Mouse (Mus musculus) frontal cortex, adult 2 months (tissue): ENCODE results near the gene Nodal. TPM values are rescaled to one million over a fixed set of nuclear protein-coding genes. Genes with fewer than 3 reads are reported as not detected.

Experiments used
- DNase-seq, 2 experiments: peaks; one replicate each; pipeline ENCODE4 v3.0.0; 2022; ENCODE audit warnings: low spot score in 1 of 2; ENCODE audit errors: extremely low spot score in 1 of 2
- polyA plus RNA-seq: library from polyadenylated mRNA; depleted of rRNA; stranded (reverse); fragments of >200 nt; gene quantifications from 2 replicates; pipeline ENCODE4 v1.2.3, GENCODE M21; 2012; rRNA removed

The Nodal gene
- polyA plus RNA-seq = 0.38 and 0.70 TPM in 2 replicates

DNA sequence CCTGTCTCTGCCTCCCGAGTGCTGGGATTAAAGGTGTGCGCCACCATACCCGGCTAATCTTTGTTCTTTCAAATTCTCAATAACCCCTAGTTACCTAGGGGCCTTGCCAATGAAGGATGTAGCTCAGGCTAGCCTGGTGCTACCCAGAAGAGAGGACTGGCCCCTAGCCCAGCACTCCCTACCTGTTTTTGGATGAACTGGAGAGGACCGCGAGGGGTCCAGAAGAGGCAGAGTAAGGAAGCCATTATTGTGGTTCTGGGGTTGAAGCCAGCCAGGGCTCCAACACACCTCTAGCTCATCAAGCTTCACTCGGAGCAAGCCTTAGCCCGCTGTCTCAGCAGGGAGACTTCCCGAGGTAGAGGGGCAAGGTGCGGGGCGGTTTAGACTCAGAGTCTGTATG lies at the start of gene Nodal:
Gene Nodal (plus strand): TSS at position 301 of the 400 bp plus-strand sequence.
- DNase-seq = no peak

DNA sequence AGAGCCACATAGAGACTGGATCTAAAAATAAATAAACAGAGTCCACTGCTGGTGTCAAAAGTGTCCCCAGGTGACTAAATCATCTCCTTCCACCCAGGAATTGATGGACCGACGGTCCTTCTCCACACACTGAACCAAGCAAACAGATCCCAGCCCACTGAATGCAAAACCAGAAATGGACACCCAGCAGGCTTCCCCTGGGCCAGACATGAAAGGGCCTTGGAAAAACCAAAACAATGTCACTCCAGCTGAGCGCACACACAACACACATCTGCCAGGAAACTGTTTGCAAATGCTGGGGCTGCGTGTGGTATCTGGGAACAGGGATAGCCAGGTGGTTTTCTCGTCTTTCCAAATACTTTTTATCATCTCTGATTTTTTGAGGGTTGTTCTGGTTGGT lies 48.0 kb upstream of the Nodal start:
- DNase-seq = no peak

DNA sequence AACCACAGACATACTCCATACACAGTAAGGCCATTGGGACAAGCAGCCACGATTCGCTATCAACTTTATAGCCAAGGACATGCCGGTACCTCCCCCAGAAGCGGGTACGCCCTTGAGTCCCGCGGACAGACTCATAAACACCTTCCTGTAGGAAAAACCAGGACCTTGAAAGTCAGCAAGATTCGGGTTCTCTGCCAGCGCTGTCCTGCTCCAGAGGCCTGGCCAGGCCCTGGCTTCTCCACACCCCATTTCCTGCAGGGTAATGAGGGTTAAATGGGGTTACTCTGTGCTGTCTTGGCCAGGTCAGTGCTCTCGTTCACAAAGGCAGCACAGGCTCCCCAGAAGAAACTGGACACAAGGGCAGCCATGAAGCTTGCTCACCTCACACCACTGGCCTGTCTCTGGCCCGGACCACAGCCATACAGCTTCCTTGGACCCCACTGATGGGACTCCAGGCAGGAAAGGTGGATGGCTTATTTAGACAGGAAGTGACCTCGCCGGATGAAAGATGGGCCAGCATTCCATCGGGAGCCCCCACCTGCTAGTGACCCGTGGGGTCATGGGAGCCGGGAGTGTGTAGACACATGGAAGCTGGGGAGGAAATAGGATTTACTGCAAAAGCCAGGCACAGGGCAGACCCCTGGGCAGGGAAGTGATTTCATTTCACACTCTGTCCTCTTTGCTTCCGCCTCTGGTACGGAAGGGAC lies 47.3 kb upstream of the Nodal start:
- no peak for DNase-seq

DNA sequence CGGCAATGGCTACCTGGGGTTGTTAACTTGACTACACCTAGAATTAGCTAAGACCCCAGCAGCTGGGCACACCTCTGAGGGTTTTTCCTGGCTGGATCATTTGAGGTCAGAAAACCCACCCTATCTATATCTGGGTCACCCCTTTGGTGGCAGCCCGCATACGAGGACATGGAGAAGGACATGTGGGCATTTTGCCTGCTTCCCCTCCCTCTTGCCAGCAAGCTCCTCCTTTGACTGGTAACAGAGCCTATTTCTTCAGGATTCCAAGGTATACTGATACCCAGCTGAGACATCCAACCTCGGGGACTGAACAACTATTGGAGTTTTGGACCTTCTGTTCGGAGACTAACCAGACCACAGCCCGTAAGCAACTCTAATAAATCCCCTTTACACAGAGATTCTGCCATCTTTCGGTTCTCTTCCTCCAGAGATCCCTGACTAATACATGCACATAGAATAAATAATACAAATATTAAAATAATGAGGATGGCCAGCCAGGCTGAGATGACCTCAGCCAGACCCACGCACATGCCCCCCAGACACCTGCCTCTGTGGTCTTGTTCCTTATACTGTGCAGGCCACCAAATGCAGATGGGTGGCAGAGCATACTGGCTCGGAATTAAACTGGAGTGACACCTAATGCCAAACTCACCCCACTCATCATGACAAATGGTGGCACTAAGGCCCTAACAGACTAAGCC lies 45.7 kb upstream of the Nodal start:
- no peak for DNase-seq

DNA sequence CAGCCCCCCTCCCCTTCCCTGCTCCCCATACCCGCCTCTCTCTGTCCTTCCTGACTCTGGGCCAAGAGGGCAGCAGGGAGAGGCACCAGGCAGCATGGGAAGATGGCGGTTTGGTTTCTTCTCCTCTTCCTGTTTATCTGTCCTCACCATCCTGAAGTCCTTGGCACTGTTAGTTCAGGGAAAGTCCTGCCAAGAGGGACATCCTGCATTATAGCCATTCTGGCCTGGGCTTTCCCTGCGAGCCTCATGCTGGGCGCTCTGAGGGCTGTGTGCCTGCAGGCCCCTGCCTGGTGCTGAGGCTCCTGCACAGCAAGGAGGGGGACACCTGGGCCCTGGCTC lies 45.2 kb upstream of the Nodal start:
- no peak for DNase-seq

DNA sequence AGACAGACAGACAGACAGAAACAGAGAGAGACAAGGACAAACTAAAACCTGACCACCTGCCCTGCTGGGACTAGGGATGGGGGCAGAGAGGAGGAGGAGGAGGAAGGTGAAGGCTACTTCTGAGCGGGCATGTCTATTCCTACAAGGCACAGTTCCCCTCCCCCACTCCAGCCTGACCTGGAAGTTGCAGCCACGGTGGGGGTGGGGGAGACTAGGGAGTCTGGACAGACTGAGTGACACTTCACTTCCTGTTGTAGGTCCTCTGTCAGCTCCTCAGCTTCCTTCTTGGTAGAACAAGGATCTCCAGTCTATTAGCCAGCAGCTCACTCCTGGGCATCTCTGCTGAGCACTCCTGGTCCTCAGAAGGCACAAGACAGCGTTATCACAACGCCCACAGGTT lies 43.7 kb upstream of the Nodal start:
- peak in 1 of 2 experiments; percentile 34 for DNase-seq

DNA sequence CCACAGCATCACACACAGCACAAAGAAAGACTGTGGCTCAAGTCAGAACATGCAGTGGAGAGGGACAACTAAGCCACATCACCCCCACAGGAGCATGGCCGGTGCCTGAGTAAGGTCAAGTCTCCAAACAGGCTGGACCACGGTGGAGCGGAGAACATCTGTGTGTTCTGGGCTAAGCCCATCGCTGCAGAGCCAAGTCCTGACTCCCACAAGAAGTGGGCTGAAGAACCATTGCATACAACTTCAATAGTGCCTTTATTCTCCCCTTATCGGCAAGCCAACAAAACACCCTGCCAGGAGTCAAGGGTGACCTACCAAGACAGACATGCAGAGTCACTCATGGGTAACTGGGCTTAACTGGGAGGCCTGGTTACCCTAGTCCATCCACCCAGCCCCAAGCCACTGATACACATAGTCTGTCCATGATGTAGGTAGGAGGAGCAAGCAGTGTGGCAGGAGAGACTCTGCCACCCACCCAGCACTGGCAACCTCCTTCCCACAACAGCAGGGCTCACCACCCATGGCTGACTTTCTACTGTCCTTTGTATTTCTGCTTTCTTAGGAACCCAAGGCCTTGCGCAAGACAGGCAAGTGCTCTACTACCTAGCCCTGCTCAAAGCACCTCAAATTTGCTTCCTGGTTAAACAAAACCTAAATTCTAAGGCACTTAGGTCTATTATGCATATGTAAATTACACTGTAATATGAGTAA lies 42.8 kb upstream of the Nodal start:
- no peak for DNase-seq

DNA sequence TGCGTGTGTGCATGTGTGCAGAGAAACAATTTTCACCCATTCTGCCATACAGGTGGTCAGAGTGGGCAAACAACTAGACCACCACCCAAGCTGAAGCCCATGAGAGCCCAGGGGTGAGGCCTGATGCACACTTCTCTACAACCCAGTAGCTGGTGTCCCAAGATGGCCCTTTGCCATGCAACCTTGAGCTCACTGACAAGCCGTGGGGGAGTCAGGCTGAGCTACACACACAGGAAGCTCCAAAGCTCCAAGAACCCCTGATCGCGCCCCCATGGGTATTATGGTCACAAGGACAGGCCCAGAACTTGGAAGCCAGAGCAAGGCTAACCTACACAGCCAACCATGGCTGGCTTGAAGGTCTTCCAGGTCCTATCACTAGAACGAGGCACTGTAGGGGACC lies 39.7 kb upstream of the Nodal start:
- no peak for DNase-seq

DNA sequence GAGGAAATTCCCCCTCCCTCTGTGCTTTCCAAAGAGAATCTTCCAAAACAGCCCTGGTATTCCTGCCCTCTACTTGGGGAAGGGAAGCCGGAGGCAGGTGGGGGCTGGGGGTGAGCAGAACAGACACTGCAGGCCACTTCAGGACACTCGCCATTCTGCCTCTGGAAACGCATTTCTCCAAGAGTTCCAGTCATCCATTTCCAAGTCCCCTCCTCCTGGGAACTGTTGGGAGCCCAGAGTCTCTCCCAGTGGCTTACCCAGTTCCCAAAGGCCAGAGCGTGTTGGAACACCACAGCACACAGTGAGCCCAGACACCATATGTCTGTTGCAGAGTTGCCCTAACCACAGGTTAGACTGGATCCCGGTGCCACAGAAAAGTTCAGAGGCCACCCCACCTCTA lies 39.1 kb upstream of the Nodal start:
- no peak for DNase-seq

DNA sequence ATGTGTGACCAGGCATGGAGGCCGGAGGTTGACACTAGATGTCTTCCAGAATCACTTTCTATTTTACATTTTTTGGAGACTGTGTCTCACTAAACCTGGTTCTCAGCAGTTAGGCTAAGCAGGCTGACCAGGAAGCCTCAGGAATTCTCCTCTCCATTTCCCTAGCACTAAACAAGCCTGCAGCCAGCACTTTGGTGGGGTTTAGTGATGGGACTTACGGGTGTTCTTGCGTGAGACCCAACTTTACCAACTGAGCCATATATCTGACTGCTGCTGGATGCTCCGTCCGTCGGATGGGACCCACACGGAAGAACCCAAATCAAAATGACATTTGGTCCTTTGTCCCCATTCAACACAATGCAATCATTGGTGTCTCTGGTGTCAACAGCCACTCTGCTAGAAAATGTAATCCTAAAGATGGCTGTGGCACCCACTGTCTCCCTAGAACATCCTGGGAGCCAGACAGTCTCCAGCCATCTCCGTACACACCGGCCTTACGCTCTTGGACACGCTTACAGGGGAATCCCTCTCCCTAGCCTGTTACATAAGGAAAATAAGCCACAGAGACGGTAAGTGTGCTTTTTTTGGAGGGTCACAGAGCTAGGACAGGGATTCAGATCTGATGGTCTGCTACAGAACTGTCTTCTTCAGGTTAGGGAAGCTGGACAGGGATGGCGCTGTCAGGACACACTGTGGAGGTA lies 38.3 kb upstream of the Nodal start:
- DNase-seq = no peak

DNA sequence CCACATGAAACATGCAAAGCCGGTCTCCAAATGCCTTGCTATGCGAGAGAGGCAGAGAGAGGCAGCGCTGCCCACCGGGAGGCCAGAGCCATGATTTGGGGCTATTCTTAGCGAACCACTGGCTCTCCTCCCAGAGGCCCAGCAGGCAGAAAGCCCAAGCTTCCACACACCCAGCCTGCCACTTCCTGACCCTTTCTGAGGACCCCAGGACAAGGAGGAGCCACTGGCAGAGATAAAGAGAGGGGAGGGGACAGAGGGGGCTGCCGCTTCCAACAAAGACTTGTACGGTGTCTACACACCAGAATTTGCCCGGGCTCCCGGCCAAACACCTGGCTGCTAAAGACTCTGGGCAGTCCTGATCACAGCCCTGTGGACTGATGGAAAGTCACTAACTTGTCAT lies 37.6 kb upstream of the Nodal start:
- no peak for DNase-seq

DNA sequence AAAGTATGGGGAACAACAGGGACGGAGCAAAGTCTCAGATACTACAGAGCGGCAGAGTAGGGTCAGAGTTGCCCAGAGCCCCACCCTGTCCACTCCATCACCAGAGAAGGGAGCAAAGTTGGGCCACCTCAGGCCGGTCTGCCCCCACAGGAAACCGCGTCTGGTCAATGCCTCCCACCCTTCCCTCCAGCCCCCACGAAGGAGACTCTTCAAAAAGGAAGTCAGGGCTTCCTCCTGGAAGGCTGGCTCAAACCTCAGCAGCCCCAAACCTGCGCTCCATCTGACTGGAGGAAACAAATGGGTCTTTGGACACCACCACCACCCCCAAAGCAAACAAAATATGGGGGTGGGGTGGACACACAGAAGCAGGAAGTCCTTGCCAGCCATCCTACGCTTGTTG lies 35.9 kb upstream of the Nodal start:
- DNase-seq = no peak

DNA sequence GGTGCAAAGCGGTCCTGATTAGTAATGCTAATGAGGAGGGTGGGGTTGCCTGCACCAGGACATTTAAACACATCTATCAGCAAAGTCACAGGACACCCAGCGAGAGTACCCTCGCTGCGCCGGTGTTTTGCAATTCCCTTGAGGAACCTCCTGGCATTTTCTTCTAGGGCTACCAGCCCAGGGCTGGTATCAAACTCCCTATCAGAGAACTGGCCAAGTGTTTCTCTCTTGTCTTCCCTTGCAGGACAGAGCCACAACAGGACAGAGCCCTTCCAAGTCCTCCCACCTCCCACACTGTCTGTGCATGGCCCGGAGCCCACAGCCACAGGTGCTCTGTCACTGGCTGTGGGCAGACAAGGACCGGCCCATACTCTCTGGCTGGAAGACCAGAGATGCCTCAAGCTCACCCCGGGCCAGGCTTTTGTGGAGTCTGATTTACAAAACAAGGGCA lies 35.5 kb upstream of the Nodal start:
- no peak for DNase-seq

DNA sequence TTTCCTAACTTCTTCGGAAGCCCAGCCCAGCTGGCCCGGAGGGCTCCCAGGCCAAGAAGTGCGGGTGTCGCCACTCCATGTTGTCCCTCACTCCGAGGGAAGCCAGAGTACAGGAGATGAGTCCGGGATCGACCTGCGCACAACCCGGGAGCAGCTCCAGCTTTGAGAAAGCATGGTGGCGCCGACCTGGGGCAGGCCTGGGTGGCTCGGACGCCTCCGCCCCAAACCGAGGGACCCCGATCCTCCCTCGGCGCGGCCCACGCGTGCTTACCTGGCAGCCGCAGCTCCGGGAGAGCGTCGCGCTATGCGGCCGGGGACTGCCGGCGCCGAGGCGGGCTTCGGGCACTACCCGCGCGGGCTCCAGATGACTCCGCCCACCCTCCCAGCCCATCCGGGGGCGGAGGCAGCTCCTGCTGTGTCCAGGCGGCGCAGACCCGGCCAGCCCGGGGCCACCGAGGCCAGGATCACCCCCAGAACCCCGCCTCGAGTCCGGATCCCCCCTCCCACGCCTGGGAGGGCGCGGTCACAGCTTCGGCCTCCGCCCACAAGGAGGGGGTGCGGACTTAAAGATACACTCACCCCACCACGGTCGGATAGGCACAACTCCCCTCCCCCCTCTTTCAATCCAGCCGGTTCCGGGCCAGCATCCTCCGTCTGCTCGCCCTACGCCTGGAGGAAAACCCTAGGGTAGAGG lies 34.6 kb upstream of the Nodal start, which contains the start of gene Pald1:
Gene Pald1 (minus strand): TSS at position 510 of the 694 bp plus-strand sequence.
- DNase-seq = peak; percentile 54 to 59

DNA sequence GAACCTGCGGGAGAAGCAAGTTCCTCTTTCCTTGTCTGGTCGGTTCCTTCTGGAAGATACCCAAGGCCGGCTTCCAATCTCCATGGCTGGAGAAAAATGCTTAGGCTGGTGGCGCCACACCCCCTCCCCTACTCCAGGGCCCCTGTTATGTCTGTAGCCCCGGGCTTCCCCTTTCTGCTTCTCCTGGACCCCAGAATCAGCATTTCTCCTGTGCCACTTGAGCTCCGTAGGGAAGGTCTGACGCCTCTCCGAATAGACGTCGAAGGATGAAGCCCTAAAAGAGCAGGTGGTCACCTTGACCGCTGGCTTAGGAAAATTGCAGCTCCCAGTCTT lies 34.1 kb upstream of the Nodal start:
- DNase-seq = no peak

DNA sequence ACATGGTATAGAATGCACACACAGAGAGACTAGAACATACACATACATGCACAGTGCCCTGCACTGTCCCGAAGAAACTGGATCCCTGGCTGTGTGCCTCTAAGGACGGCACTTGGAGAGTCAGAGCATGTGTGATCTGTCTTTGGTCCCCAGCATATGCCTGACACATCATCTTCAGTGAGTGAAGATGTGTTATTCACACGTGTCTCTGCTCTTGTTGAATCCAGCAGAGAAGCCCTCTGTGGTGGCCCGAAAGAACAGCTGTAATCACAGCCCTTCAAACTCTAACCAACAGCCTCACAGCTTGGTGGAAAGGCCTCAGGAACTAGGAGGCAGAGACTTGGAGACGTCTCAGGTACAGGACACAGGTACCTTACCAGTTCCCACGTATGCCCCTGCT lies 32.6 kb upstream of the Nodal start:
- no peak for DNase-seq

DNA sequence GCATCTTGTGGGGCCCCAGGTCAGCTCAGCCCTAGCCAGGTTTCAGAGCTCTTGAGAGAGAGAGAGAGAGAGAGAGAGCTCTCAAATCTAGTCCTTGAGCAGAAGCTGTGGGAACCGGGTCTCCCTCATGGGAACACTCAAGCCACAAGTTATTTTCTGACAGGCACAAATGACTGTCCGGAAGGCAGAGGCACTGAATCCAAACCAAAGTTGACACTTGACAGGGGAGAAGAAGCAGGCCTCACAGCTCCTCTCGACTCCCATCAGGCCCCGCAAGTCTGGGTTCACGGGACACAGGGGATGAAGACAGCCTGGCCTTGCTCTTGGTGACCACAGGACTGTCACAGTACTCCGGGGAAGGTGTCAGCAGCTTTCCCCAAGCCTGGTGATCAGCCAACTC lies 31.5 kb upstream of the Nodal start:
- DNase-seq = no peak

DNA sequence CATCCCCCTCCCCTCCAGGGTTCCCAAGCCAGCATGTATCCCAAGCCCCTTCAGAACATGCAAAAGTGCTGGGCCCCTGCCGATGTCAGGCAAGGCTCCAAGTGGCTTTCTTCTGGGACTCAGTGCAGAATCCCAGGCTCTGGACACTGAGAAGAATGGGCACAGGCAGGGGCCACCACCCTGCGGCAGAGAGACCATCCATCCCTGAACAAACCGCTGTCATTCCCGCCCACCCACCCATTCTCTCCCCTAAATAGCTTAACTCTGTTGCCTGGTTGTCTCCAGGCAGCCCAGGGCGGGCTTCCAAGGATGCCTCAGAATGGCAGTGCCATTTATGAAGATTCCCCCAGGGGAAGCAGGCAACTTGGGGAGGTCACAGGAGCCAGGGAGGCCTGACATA lies 28.8 kb upstream of the Nodal start:
- no peak for DNase-seq

DNA sequence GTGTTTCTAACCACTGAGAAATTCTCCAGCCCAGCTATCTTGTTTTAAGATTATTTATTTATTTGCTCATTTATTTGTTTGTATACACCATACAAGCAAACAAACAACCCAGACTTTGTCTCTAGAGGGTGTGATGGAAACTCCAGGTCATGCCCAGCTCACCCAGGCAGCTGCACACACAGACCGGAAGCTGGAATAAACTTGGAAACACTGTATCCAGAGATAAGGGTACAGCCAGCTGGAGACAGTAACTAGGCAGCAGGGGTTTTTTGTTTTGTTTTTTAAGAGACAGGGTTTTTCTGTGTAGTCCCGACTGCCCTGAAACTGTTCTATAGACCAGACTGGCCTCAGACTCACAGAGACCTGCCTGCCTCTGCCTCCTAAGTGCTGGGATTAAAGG lies 27.6 kb upstream of the Nodal start:
- no peak for DNase-seq

DNA sequence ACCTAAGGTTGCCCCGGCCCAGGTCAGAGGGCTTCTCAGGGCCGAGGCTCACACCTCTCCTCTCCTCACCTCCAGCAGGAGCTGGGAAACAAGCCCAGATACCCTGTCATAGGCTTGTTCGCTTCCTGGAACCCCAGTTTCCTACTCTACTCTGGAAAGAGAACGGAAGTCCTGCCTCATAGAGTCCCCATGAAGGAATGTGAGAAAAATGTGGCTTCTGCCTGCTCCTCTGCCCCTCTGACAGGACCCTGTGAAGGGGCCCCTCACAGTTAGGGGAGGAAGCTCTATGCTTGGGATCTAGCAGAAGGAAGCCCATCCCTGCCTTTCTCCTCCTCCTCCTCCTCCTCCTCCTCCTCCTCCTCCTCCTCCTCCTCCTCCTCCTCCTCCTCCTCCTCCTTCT lies 25.2 kb upstream of the Nodal start:
- DNase-seq = no peak
